Mouse (Mus musculus) lung, postnatal 25 days (tissue): ENCODE measurements around the gene Gm10188.
A peak's percentile ranks its signal among the peaks of the same experiment; 100 is the strongest.

Experiments
- DNase-seq: peaks from one replicate; pipeline ENCODE4 v3.0.0; 2022; ENCODE audit warnings: low spot score

The Gm10188 gene

DNA sequence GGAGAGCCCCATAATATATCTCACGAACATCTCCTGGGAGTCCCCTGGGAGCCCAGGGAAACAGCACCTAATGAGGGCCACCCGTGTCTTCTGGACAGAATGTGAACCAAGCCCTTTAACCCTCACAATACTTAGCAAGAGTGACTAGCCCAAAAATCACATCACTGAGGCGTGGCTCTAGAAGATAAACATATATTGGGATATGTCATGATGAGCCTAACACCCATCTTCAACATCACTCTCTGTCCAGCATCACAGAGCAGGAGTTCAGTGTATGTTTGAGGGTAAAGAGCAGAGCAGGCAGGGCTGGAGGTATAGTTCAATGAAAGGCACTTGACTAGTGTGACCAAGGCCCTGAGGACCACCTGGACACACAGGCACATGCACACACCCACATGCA is at the start of gene Gm10188:
Gene Gm10188 (minus strand): TSS at position 101 of the 400 bp plus-strand sequence.
- no peak for DNase-seq

DNA sequence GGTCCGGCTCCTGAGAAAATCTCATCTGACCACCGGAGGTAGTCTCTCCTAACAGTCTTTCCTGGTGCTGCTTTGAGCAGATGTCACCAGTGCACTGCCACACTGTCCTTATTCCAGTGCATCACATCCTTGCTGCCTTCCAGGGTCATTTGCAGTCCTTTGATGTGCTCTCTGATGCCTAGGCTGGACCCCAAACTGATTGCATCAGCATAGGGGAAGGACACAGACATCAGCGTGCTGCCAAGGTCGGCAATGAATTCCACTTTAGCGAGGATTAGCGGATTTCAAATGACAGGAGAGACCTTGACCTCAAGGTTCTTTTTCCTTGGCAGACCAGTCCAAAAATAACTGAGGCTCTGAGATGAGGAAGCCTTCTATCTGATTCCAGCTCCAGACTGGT is 47.6 kb upstream of the Gm10188 start:
- DNase-seq, result no peak

DNA sequence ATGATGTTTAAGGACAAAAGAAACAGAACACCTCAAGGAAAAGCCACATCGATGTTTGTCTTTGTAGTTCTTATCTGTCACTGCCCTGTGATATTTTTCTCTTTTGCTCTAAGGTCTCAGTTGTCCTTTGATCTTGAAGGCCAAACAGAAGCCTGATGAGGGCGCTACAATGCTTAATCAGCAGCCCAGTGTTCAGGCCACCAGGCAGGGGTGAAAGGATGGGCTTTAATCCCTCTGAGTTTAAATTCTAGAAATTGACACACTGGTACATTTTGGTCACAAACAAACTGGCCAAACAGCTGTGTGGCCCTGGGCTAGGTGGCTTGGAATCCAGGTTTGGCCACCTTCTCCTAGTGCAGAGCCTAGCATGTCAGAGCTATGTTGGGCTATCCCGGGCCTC is 47.1 kb upstream of the Gm10188 start:
- DNase-seq, result no peak

DNA sequence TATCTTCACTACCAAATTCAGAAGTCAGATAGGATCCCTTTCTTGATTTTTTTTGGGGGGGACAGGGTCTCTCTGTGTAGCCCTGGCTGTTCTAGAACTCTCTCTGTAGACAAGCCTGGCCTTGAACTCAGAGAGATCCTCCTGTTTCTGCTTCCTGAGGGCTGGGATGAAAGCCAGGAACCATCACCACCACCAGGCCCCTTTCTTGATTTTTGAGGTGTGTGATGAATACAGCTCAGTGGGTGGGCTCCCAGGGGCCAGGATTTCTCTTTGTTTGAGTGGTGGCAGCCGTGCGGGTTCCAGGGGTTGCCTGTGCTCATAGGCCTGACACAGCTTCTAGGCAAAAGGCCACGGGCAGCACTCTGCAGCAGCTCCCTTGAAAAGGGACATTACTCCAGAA is 41.7 kb upstream of the Gm10188 start:
- DNase-seq, result no peak

DNA sequence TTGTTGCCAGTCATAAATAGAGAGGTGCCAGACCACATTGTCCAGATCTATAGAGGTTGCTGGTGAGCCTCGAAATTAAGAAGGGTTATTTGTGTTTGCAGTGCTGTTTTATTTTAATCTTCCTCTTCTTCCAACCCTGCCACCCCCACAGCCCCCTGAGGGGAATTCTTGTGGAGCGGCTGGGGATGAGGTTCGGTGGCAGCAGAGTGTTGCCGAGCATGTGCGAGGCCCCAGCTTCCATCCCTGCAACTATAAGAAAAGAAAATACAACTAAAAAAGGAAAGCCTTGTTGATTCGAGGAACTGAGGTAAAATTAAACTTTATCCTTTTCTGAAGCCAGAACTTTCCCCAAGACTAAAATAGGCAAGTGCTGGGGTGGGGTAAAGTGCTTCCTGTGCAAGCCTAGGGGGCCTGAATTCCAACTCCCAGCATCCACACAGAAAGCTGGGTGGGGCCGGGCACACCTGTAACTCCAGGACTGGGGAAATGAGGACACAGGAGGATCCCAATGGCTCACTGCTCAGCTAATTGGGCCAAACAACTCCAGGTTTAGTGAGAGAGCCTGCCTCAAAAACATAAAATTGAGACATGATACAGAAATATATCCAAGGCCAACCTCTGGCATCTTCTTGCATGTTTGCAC is 39.0 kb upstream of the Gm10188 start:
- no peak for DNase-seq

DNA sequence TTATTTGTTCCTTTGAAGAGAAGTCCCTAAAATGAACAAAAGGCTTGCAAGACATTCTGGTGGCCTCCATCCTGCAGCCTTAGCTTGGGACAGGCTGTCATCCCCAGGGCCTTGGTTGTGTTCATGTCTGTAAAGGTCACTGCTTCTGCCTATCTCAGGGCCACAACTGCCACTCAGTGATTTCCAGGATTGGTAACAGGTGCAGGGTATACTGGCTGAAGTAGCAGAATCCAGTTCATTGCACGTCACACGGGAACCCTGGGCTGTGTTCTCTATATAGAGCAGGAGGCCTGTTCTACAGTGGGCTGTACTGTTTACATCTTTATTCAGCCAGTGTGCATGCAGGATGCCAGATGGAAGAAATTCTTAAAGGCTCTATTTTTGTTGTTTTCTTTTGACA is 38.4 kb upstream of the Gm10188 start:
- no peak for DNase-seq

DNA sequence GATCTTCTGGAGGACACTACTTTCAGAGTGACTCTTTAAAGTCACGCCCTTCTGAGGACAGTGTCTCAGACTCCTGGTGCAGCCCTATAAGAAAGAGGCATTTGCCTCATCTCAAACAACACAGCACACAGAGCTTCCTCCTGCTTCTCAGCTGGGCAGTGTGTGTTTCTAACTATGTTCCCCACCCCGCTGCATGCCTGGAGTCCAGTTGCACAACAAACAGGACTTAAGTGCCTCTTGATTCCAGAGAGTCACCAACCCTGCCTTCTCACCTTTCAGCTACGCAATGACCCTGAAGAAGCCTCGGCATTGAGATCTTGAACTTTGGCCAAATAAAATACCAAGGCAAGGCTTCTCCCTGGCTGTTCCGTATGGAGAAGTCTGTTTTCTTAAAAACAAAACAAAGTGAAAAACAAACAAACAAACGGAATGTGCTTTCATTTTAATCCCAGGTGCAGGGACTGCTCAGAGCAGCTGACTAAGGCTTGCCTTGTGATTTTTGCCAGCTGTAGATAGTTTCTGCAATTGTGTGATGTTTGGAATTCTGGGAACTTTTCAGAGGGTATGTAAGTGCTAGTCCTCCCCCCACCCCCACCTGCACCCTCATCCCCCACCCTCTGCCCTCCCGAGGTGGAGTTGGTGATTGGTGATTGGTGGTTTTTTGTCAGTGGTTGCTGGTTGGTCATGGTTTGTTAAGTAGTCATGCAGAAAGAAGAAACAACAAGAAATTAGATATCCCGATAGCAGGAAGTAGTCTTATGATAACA is 37.4 kb upstream of the Gm10188 start:
- DNase-seq, result peak; percentile 89

DNA sequence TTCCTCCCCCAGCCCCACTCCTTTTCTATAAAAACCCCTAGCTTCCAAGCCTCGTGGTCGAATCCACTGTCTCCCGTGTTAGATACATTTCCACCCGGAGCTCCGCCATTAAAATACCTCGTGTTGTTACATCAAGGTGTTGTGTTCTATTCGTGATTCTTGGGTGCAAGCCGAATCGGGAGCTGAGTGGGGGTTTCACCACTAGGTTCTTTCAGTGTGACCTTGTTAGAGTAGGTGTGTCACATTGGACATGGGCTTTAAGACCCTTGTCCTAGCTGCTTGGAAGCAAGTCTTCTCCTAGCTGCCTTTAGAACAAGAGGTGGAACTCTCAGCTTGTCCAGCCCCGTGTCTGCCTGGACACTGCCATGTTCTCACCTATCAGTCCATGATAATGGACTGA is 36.4 kb upstream of the Gm10188 start:
- DNase-seq, result no peak

DNA sequence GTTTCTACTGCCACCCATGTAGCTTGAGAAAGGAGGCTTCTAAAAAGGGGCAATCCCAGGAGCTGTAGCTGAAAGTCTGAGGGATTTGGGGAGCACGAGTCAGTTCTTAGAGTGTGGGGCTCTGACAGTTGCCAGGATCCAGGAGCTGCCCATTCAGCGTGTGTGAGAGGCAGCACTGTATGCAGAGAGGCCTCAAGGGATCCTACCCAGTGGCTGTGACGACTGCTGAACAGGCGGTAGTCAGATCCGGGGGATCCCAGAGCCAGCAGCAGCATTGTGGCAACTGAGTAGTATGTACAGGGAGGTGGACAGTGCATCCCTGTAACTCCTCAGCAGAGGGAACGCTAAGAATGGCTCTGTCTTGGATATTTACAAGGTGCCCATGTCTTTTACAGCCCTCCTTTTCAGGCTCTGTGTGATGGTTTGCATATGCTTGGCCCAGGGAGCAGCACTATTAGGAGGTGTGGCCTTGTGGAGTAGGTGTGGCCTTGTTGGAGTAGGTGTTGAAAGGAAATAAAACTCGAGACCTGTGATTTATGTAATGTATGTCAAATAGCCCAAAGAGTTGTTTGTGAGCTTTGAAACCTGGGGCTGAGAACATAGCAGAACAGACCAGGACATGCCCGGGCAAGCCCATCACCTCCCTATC is 35.8 kb upstream of the Gm10188 start:
- peak; percentile 59 for DNase-seq

DNA sequence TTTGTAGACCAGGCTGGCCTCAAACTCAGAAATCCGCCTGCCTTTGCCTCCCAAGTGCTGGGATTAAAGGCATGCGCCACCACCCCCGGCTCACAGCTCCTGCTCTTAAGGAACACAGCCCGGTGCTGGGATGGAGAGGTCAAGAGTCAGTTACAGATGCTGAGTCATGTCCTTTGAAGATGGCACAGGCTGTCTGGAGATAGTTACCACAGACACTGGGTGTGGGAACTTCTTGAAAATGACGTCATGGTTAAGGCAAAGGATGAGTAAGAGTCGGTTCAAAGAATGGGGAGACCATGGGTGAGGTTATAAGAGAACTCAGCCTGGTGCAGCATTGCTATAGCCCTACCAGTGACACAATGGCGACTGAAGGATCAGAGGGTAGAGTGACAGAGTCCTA is 35.0 kb upstream of the Gm10188 start:
- no peak for DNase-seq

DNA sequence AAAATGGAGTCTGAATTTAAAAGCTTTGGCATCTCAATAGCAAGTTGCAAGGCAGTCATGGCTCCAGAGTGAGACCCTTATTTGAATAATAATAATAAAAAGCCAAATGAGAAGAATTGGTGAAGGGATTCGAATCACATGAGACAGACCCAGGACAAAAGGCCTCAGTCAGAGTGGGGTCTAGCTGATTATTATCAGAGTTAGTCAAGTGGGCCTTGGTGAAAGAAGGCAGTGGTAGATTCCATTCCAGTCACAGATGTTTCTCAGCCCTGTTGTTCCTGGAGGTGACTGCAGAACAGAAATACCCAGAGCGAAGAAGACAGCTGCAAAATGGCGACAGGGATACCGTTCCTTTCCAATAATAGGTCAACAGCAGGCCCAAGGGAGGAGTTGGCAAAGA is 34.1 kb upstream of the Gm10188 start:
- DNase-seq, result no peak

DNA sequence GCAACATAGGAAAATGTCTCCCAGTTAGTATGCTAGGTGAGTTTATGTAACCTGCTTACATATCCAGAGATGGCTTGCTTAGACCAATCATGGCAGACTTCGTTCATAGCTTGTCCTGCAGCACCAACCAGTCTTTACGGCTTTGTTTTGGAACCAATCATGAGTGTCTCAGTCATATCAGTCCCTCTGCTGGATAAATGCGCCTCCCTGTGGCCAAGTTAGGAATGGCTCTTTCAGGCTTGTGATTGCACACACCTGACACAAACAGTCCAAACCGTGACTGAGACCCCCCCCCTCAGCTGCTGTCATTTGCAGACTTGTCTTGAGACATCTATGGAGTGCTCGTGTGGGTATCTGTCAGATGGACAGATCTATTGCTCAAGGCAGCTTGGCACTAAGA is 31.5 kb upstream of the Gm10188 start:
- no peak for DNase-seq

DNA sequence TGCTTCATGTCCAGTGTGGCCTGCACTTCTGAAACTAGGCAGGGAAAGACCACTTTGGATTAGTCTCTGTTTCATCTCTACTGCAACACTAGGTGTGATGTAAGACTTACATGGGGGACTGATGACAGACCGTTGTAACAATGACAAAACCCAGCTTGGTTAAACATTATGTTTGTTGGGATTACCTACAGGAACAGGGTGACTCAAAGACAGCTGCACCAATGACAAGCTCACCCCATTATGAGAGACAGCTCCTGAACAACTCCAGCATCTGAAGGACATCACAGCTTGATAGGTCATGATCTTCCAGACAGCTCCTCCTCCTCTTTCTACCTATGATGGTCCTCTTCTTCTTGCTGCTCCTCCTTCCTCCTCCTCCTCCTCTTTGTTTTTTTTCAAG is 30.8 kb upstream of the Gm10188 start:
- peak; percentile 32 for DNase-seq

DNA sequence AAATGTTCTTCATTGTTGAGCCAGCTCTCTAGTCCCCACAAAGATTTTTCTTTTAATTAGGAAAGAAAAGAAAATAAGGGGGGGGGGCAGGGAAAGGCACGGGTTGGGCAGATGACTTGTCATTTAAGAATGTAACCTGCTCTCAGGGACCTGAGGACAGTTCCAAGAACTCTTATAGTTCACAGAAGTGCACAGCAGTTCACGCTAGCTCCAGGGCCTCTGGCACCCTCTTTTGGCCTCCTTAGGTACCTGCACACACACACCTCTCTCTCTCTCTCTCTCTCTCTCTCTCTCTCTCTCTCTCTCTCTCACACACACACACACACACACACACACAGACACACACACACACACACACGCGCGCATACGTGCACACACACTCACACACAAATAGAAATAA is 24.9 kb upstream of the Gm10188 start:
- DNase-seq, result no peak

DNA sequence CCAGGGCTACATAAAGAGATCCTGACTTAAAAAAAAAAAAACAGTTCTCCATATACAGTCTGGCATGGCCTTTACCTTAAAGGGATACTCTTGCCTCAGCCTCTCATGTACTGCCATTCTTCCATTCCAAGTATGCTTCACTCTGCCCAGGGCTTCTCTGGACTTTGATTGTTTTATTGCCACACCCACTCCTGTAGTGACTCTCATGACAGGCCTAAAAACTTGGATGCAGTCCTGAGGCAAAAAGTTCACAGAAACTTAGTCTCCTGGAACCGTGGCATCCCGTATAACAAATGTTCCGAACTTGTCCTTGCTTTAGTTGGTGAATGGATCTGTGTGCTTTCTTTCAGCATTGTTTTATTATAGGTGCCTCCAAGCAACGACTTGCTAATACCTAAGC is 17.1 kb upstream of the Gm10188 start:
- DNase-seq, result no peak

DNA sequence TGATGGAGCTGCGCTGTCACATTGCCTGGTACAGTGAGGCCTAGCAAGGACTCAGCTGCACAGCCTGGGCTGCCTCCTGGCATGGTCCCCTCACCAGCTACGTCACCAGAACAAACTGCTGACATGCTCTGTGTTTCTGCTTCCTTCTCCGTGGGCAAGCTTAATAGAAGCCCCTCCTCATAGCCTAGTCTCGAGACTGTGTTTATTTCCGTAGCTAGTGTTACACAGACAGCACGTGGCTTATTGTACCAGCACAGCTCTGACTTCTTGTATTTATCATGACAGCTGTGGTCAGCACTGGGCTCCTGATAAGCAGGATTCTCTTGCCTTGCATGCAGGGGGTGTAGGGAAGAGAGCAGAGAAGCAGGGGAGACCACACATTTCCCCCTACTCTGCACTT is 16.6 kb upstream of the Gm10188 start:
- DNase-seq, result peak; percentile 18

DNA sequence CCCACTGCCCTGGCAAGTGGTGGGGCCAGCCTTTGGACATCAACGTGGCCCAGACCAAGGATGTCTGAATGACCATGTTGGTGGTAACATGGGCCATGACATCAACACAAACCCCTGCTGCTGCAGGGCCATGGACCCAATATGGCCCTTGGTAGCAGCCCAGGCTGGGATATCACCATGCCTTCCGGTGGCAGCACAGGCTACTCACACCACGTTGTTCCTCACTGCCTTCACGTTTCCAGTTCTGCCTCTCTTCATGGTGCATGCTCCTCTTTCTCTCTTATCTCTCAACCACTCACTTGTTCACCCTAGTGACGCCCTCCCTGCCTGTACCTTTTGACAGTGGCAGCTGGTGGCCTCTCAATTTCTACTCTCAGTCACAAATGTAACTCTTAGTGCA is 15.4 kb upstream of the Gm10188 start:
- DNase-seq, result no peak

DNA sequence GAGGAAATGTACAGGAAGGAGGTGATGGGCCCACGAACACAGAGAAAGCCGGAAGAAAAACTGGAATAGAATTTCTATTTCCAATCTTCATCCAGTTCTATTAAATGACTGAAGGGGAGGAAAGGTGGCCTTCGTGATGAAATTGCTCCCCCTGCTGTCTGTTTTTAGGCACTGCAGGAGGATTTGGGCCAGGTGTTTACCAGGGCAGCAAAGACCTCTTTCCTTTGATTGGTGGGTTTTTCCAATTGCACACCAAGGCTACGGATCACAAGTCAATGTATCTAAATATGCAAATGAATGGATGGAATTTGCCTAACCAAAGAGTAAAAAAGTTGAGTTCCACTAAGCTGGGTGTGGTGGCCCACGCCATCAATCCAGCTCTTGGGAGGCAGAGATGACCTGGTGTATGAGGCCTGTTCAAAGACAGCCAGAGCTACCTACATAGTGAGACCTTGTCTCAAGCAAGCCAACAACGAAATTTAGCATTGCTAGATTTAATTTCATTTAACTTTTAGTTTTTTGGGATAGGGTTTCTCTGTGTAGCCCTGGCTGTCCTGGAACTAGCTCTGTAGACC is 8.1 kb upstream of the Gm10188 start:
- peak; percentile 59 for DNase-seq

DNA sequence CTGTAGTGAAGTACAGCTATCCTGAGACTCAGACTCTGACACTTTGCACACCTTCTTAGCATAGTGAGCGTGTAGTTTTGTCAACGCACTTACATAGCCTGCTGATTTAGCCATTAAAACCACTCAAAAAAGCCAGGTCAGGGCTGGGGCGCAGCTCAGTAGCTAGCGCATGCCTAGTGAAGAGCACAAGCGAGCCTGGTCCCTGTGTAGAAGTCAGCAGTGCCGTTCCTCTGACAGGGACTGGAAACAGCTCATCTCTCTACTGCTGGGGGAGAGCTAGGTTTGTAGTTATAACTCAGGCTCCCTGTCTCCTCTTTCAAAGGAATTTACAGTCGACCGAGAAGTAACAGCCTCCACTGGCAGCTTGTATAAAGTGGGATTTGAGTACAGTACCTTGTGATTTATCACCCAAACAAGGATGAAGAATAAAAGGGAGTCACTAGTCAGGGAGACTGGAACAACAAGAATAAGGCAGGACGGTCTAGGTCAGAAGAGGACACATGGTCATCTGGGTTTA is 5.2 kb upstream of the Gm10188 start:
- no peak for DNase-seq

DNA sequence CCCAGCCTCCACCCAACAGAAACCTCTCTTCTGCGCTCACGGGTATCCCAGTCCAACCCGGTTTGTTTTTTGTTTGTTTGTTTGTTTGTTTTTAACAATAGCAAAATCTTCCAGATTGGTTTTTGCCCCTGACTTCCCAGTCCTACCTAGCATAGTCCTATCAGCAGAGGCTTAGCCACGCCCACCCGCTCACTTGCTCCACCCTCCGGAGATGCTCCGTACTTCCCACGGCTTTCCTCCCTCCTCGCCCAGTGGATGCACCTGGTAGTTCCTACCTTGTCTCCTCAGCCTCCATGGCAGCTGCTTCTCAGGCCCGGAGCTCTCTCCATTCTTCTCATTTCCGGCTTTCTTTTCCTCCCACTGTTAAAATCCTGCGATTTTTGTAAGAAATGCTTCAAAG is 4.0 kb upstream of the Gm10188 start:
- no peak for DNase-seq

DNA sequence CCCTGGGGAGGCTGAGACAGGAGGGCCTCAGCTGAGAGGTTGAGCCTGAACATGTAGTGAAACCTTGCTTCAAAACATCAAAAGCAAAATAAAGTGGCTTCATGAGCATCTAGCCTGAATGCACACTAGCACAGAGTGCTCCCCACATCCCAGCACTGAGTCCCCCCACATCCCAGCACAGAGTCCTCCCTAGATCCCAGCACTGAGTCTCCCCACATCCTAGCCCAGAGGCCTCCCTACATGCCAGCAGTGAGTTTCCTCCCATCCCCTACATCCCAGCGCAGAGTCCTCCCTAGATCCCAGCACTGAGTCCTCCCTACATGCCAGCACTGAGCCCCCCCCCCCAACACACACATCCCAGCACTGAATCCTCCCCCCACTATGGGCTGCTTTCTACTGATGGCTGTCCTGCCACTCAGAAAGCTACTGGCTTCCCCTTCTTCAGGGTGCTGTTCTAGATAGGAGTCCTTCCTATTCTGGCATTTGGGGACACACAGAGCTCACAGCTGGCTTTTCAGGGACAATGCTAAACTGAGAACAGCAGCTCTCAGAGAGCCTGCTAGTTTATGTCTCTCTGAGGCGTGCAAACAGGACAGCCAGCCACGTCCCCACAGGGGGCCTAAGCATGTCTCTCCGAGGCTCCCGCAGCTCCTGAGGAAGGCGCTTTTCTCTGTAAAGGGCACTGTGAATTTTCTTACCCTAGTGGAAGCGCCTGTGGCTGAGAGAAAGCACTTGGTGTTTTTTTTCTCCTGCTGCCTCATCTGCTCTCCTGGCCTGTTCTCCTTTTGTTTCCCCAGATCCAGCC is 2.1 kb upstream of the Gm10188 start:
- DNase-seq, result no peak
